Mouse (Mus musculus) forebrain, postnatal 0 days (tissue): ENCODE measurements around the gene Dgcr2. TPM values are rescaled to one million over a fixed set of nuclear protein-coding genes. Genes with fewer than 3 reads are reported as not detected.
A peak's percentile ranks its signal among the peaks of the same experiment; 100 is the strongest.

Experiments used
- ATAC-seq: fragments of 200-750 bp; cut with Nextera tagmentation; 2 replicates; pipeline ENCODE4 v1.8.0; 2017; ENCODE audit warnings: mild to moderate bottlenecking, moderate library complexity
- DNase-seq: peaks from one replicate; pipeline ENCODE4 v3.0.0-alpha.2; 2015
- H3K27ac ChIP-seq: fragments of 300-500 bp; sonication (generic); 2 replicates; pipeline ENCODE4 v1.5.1; 2014; ENCODE audit warnings: low read depth, mild to moderate bottlenecking, antibody characterized with exemption, low read length, moderate library complexity, mixed read lengths
- H3K27me3 ChIP-seq: fragments of 300-500 bp; sonication (generic); 2 replicates; pipeline ENCODE4 v1.6.1; 2014; ENCODE audit warnings: mild to moderate bottlenecking, low read length, mixed read lengths; ENCODE audit not compliant: insufficient read depth
- H3K36me3 ChIP-seq: fragments of 300-500 bp; sonication (generic); 2 replicates; pipeline ENCODE4 v1.6.1; 2014; ENCODE audit warnings: mild to moderate bottlenecking, moderate library complexity; ENCODE audit not compliant: insufficient read depth
- H3K4me1 ChIP-seq: fragments of 300-500 bp; sonication (generic); 2 replicates; pipeline ENCODE4 v1.6.1; 2014; ENCODE audit warnings: antibody characterized with exemption; ENCODE audit not compliant: insufficient read depth
- H3K4me2 ChIP-seq: fragments of 300-500 bp; sonication (generic); 2 replicates; pipeline ENCODE4 v1.6.1; 2014; ENCODE audit warnings: low read depth, mild to moderate bottlenecking, moderate library complexity
- H3K4me3 ChIP-seq: fragments of 300-500 bp; sonication (generic); 2 replicates; pipeline ENCODE4 v1.5.1; 2014; ENCODE audit warnings: low read depth, low read length, mixed read lengths
- H3K9ac ChIP-seq: fragments of 300-500 bp; sonication (generic); 2 replicates; pipeline ENCODE4 v1.6.1; 2014; ENCODE audit warnings: mild to moderate bottlenecking
- H3K9me3 ChIP-seq: fragments of 300-500 bp; sonication (generic); 2 replicates; pipeline ENCODE4 v1.6.1; 2016; ENCODE audit warnings: low read length
- CTCF ChIP-seq: sonication (generic); IDR thresholded peaks from 2 replicates; pipeline ENCODE4 v1.5.1; 2016; ENCODE audit warnings: antibody characterized with exemption, control low read depth, low read depth
- WGBS: fragments of 180-500 bp; shearing (Covaris S2); extraction: QIAGEN DNeasy Blood & Tissue Kit; methylation state at CpG from one replicate; pipeline ENCODE4 v1.1.7; 2014; 5-methylcytosine and 5-hydroxymethylcytosine counted together
- polyA plus RNA-seq: library from polyadenylated mRNA; unstranded; fragments of >200 nt; fragmentation: Nextera tagmentation; extraction: Ambion mirVana; gene quantifications from 2 replicates; pipeline ENCODE4 v1.2.1, GENCODE M21; 2015
- total RNA-seq: library from RNA; depleted of rRNA; stranded (reverse); fragments of >200 nt; gene quantifications from 2 replicates; pipeline ENCODE4 v1.2.3, GENCODE M21; 2014

The Dgcr2 gene
- total and polyA plus RNA-seq, 2 experiments from 2014 or later = 90.7 to 139 TPM

- WGBS = 64% methylated on average over 3 of the region's 3 CpGs
Measured at GRCm38 (mm10) chr16:17934445-17934910, 36.1 kb upstream of the Dgcr2 start.

GRCm38 (mm10) chr16:17933594-17934444, 35.5 kb upstream of the Dgcr2 start:
- Histone ChIP-seq H3K27me3 (no peaks in the 10 kb centered on the region), H3K4me3 (no peak overlapping the region), H3K36me3 (no peaks in the 10 kb centered on the region), H3K9me3 (no peaks in the 10 kb centered on the region), H3K4me1 (no peaks in the 10 kb centered on the region), H3K9ac (no peak overlapping the region), H3K27ac (no peak overlapping the region), H3K4me2 (no peak overlapping the region)
- no peak for DNase-seq
- TF ChIP-seq CTCF = no peak
- no peak for ATAC-seq
- WGBS = 69% methylated on average over 9 of the region's 9 CpGs

More at GRCm38 (mm10) chr16:17934445-17934910, 36.1 kb upstream of the Dgcr2 start:
- no peaks in the 10 kb centered on the region for H3K27me3 ChIP-seq
- no peak overlapping the region for H3K27ac ChIP-seq
- H3K4me1 ChIP-seq = no peaks in the 10 kb centered on the region
- H3K9me3 ChIP-seq = no peaks in the 10 kb centered on the region
- no peaks in the 10 kb centered on the region for H3K36me3 ChIP-seq
- ATAC-seq (no peak), DNase-seq (no peak)
- H3K9ac ChIP-seq = no peak overlapping the region
- no peak overlapping the region for H3K4me2 ChIP-seq
- no peak overlapping the region for H3K4me3 ChIP-seq
- peak; percentile 11; the same call in 1 of the 2 replicates for TF ChIP-seq CTCF

GRCm38 (mm10) chr16:17931906-17932460, 33.6 kb upstream of the Dgcr2 start:
- H3K4me2 ChIP-seq = no peak overlapping the region
- no peak overlapping the region for H3K4me3 ChIP-seq
- no peak for ATAC-seq
- no peak overlapping the region for H3K9ac ChIP-seq
- DNase-seq = no peak
- H3K36me3 ChIP-seq = no peaks in the 10 kb centered on the region
- no peak for TF ChIP-seq CTCF
- H3K4me1 ChIP-seq = 0 out of 2 replicates have a peak, but pooled peaks cover 3% of the 10 kb centered on the region
- H3K27ac ChIP-seq = no peak overlapping the region
- no peaks in the 10 kb centered on the region for H3K27me3 ChIP-seq
- WGBS = 62% methylated on average over 5 of the region's 5 CpGs
- H3K9me3 ChIP-seq = no peaks in the 10 kb centered on the region

- peaks cover 7% of the 10 kb centered on the region; the same call in 1 of the 2 replicates for H3K4me1 ChIP-seq
- no peak for DNase-seq
- no peak overlapping the region for H3K27ac ChIP-seq
- WGBS = 46% methylated on average over 2 of the region's 2 CpGs
- no peak for ATAC-seq
- H3K9ac ChIP-seq = no peak overlapping the region
- no peaks in the 10 kb centered on the region for H3K9me3 ChIP-seq
- no peak overlapping the region for H3K4me2 ChIP-seq
- H3K4me3 ChIP-seq = no peak overlapping the region
- no peak for TF ChIP-seq CTCF
- H3K36me3 ChIP-seq = peaks cover 18% of the 10 kb centered on the region
- no peaks in the 10 kb centered on the region for H3K27me3 ChIP-seq
Measured at GRCm38 (mm10) chr16:17929631-17930030, 31.3 kb upstream of the Dgcr2 start.

- H3K36me3 ChIP-seq = peaks cover 18% of the 10 kb centered on the region
- no peak for DNase-seq
- peak overlapping the region; percentile 95 for H3K4me2 ChIP-seq
- no peak for TF ChIP-seq CTCF
- no peak overlapping the region for H3K4me3 ChIP-seq
- H3K9me3 ChIP-seq = no peaks in the 10 kb centered on the region
- H3K4me1 ChIP-seq = peaks cover 7% of the 10 kb centered on the region; the same call in 1 of the 2 replicates
- H3K9ac ChIP-seq = no peak overlapping the region
- H3K27me3 ChIP-seq = no peaks in the 10 kb centered on the region
- H3K27ac ChIP-seq = peak overlapping the region; percentile 88
- 5% methylated on average over 2 of the region's 2 CpGs for WGBS
- no peak for ATAC-seq
Measured at GRCm38 (mm10) chr16:17929211-17929610, 30.8 kb upstream of the Dgcr2 start.

- 2% methylated on average over 9 of the region's 9 CpGs for WGBS
- peaks cover 18% of the 10 kb centered on the region for H3K36me3 ChIP-seq
- peak; percentile 79 for TF ChIP-seq CTCF
- H3K4me2 ChIP-seq = peak overlapping the region; percentile 95
- H3K27ac ChIP-seq = peak overlapping the region; percentile 88
- H3K9ac ChIP-seq = peak overlapping the region; percentile 87
- ATAC-seq = peak; percentile 79
- H3K4me3 ChIP-seq = peak overlapping the region; percentile 88
- no peaks in the 10 kb centered on the region for H3K9me3 ChIP-seq
- no peaks in the 10 kb centered on the region for H3K27me3 ChIP-seq
- DNase-seq = peak; percentile 86
- H3K4me1 ChIP-seq = peaks cover 7% of the 10 kb centered on the region; the same call in 1 of the 2 replicates
Measured at GRCm38 (mm10) chr16:17928627-17929104, 30.3 kb upstream of the Dgcr2 start.
